Mouse (Mus musculus) thymus, adult 2 months (tissue): ENCODE data around the gene Pacrg.

Source experiments
- CTCF ChIP-seq: fragments of 200-500 bp; IDR thresholded peaks from 2 replicates; pipeline ENCODE4 v1.5.1; 2012; ENCODE audit warnings: mild to moderate bottlenecking, control low read depth, low read length, moderate library complexity, borderline replicate concordance; ENCODE audit not compliant: control insufficient read depth, poor library complexity, insufficient read depth; ENCODE audit errors: extremely low read depth
- POLR2A ChIP-seq: fragments of 200-500 bp; IDR thresholded peaks from 2 replicates; pipeline ENCODE4 v1.6.1; 2012; ENCODE audit warnings: mild to moderate bottlenecking, low read length, control low read depth, moderate library complexity; ENCODE audit not compliant: control insufficient read depth, poor library complexity, insufficient read depth; ENCODE audit errors: extremely low read depth

DNA sequence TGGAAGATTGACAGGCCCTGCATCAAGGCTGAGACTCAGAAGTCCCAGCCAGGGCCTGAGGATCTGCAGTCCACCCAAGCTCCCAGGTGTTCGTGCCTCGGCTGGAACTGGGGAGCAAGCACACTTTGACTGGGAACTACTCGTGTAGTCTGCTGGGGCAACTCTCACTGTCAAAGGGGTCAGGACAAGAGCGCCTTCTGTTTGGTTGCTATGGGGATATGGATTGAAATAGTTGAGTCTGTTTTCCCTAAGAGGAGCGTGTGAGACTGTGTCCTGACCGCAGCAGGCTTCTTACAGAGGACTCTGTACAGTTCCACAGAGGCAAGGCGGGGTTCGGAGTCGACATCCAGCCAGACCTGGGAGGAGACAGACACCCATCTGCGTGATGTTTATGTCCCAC is 440.4 kb downstream of the Pacrg start:
- TF ChIP-seq CTCF (no peak), POLR2A (no peak)
